Mouse (Mus musculus) duodenum, adult 2 months (tissue): ENCODE data around the gene Senp8. TPM values are rescaled to one million over a fixed set of nuclear protein-coding genes. Genes with fewer than 3 reads are reported as not detected.

Experiments
- polyA plus RNA-seq: library from polyadenylated mRNA; depleted of rRNA; stranded (reverse); fragments of >200 nt; gene quantifications from 2 replicates; pipeline ENCODE4 v1.2.3, GENCODE M21; 2012; ENCODE audit warnings: low replicate concordance; rRNA removed

Gene Senp8
- 0.49 and 1.00 TPM in 2 replicates for polyA plus RNA-seq

GRCm38 (mm10) chr9:59750267-59751065, at the start of gene Senp8, which contains the start of gene Myo9a:
TSS of gene Senp8 (minus strand) at chr9:59750710.
TSS of gene Myo9a (plus strand) at chr9:59750896.

Other genes starting within 250 kb of the Senp8 start
- gene Hexa, start 211.2 kb downstream of the Senp8 start, polyA plus RNA-seq = 61.5 and 76.2 TPM in 2 replicates
- not detected in 2 replicates for gene Tmem202, start 210.9 kb downstream of the Senp8 start, polyA plus RNA-seq
- gene Celf6, start 172.8 kb downstream of the Senp8 start, polyA plus RNA-seq = 0.97 and 0.98 TPM in 2 replicates
- 4.0 and 5.6 TPM in 2 replicates for gene Parp6, start 133.4 kb downstream of the Senp8 start, polyA plus RNA-seq
- gene Pkm, start 94.3 kb downstream of the Senp8 start, polyA plus RNA-seq = 1,340 and 1,514 TPM in 2 replicates
- 6.7 and 7.3 TPM in 2 replicates for gene Gramd2, start 70.6 kb downstream of the Senp8 start, polyA plus RNA-seq
- 0.08 and 0.20 TPM in 2 replicates for gene Myo9a, start 186 bp upstream of the Senp8 start, polyA plus RNA-seq
- 2.1 and 5.9 TPM in 2 replicates for gene Nr2e3, start 209.9 kb upstream of the Senp8 start, polyA plus RNA-seq